Mouse (Mus musculus): Measurements from ENCODE around the gene Tunar. TPM values are rescaled to one million over a fixed set of nuclear protein-coding genes. Genes with fewer than 3 reads are reported as not detected.

Gene Tunar
- polyA plus RNA-seq, 1 experiment: 4.7 TPM

GRCm38 (mm10) chr12:105338256-105338977, 4.7 kb downstream of the Tunar start:
- TF ChIP-seq CTCF (IDR thresholded peaks at IDR 0.05; ENCODE audit: extremely low read depth, insufficient read depth, low read length) (no peak), POLR2A (IDR thresholded peaks at IDR 0.05; ENCODE audit: extremely low read depth, insufficient read depth, low read length) (no peak)
- Histone ChIP-seq H3K4me1 (ENCODE audit: control insufficient read depth, insufficient read depth, low read length) (0 out of 2 replicates have a peak, but pooled peaks cover 2% of the 10 kb centered on the region), H3K4me3 (ENCODE audit: insufficient read depth, low read length) (no peak overlapping the region), H3K27ac (ENCODE audit: insufficient read depth, low read length) (no peak overlapping the region)

GRCm38 (mm10) chr12:105341523-105341922, 7.9 kb downstream of the Tunar start:
- H3K4me3 ChIP-seq (ENCODE audit: insufficient read depth, low read length): no peak overlapping the region
- no peak for TF ChIP-seq CTCF (IDR thresholded peaks at IDR 0.05; ENCODE audit: extremely low read depth, insufficient read depth, low read length)
- TF ChIP-seq POLR2A (IDR thresholded peaks at IDR 0.05; ENCODE audit: extremely low read depth, insufficient read depth, low read length): no peak
- H3K4me1 ChIP-seq (ENCODE audit: control insufficient read depth, insufficient read depth, low read length): 0 out of 2 replicates have a peak, but pooled peaks cover 5% of the 10 kb centered on the region
- H3K27ac ChIP-seq (ENCODE audit: insufficient read depth, low read length): no peak overlapping the region

- Histone ChIP-seq H3K4me3 (ENCODE audit: insufficient read depth, low read length) (no peak overlapping the region), H3K4me1 (ENCODE audit: control insufficient read depth, insufficient read depth, low read length) (0 out of 2 replicates have a peak, but pooled peaks cover 5% of the 10 kb centered on the region), H3K27ac (ENCODE audit: insufficient read depth, low read length) (no peak overlapping the region)
- TF ChIP-seq POLR2A (IDR thresholded peaks at IDR 0.05; ENCODE audit: extremely low read depth, insufficient read depth, low read length): no peak
- TF ChIP-seq CTCF (IDR thresholded peaks at IDR 0.05; ENCODE audit: extremely low read depth, insufficient read depth, low read length): no peak
These were observed 10.8 kb downstream of the Tunar start for GRCm38 (mm10) chr12:105344460-105344859.

- Histone ChIP-seq H3K4me1 (ENCODE audit: control insufficient read depth, insufficient read depth, low read length) (0 out of 2 replicates have a peak, but pooled peaks cover 5% of the 10 kb centered on the region), H3K4me3 (ENCODE audit: insufficient read depth, low read length) (no peak overlapping the region), H3K27ac (ENCODE audit: insufficient read depth, low read length) (no peak overlapping the region)
- TF ChIP-seq CTCF (IDR thresholded peaks at IDR 0.05; ENCODE audit: extremely low read depth, insufficient read depth, low read length) (no peak), POLR2A (IDR thresholded peaks at IDR 0.05; ENCODE audit: extremely low read depth, insufficient read depth, low read length) (no peak)
These were observed 13.2 kb downstream of the Tunar start for GRCm38 (mm10) chr12:105346861-105347260.

- no peak overlapping the region for H3K4me3 ChIP-seq (ENCODE audit: insufficient read depth, low read length)
- H3K27ac ChIP-seq (ENCODE audit: insufficient read depth, low read length): no peak overlapping the region
- no peak for TF ChIP-seq POLR2A (IDR thresholded peaks at IDR 0.05; ENCODE audit: extremely low read depth, insufficient read depth, low read length)
- TF ChIP-seq CTCF (IDR thresholded peaks at IDR 0.05; ENCODE audit: extremely low read depth, insufficient read depth, low read length): no peak
- 0 out of 2 replicates have a peak, but pooled peaks cover 5% of the 10 kb centered on the region for H3K4me1 ChIP-seq (ENCODE audit: control insufficient read depth, insufficient read depth, low read length)
These were observed 13.6 kb downstream of the Tunar start for GRCm38 (mm10) chr12:105347261-105347660.

GRCm38 (mm10) chr12:105354266-105354665, 20.6 kb downstream of the Tunar start:
- Histone ChIP-seq H3K4me3 (ENCODE audit: insufficient read depth, low read length) (no peak overlapping the region), H3K27ac (ENCODE audit: insufficient read depth, low read length) (no peak overlapping the region), H3K4me1 (ENCODE audit: control insufficient read depth, insufficient read depth, low read length) (no peaks in the 10 kb centered on the region)
- TF ChIP-seq POLR2A (IDR thresholded peaks at IDR 0.05; ENCODE audit: extremely low read depth, insufficient read depth, low read length) (no peak), CTCF (IDR thresholded peaks at IDR 0.05; ENCODE audit: extremely low read depth, insufficient read depth, low read length) (no peak)

GRCm38 (mm10) chr12:105354772-105355171, 21.1 kb downstream of the Tunar start:
- no peak overlapping the region for H3K4me3 ChIP-seq (ENCODE audit: insufficient read depth, low read length)
- no peak overlapping the region for H3K27ac ChIP-seq (ENCODE audit: insufficient read depth, low read length)
- no peak for TF ChIP-seq CTCF (IDR thresholded peaks at IDR 0.05; ENCODE audit: extremely low read depth, insufficient read depth, low read length)
- no peak for TF ChIP-seq POLR2A (IDR thresholded peaks at IDR 0.05; ENCODE audit: extremely low read depth, insufficient read depth, low read length)
- no peaks in the 10 kb centered on the region for H3K4me1 ChIP-seq (ENCODE audit: control insufficient read depth, insufficient read depth, low read length)

GRCm38 (mm10) chr12:105356781-105357180, 23.1 kb downstream of the Tunar start:
- TF ChIP-seq CTCF (IDR thresholded peaks at IDR 0.05; ENCODE audit: extremely low read depth, insufficient read depth, low read length) (no peak), POLR2A (IDR thresholded peaks at IDR 0.05; ENCODE audit: extremely low read depth, insufficient read depth, low read length) (no peak)
- H3K27ac ChIP-seq (ENCODE audit: insufficient read depth, low read length): no peak overlapping the region
- H3K4me3 ChIP-seq (ENCODE audit: insufficient read depth, low read length): no peak overlapping the region
- no peaks in the 10 kb centered on the region for H3K4me1 ChIP-seq (ENCODE audit: control insufficient read depth, insufficient read depth, low read length)

- Histone ChIP-seq H3K27ac (ENCODE audit: insufficient read depth, low read length) (no peak overlapping the region), H3K4me1 (ENCODE audit: control insufficient read depth, insufficient read depth, low read length) (no peaks in the 10 kb centered on the region), H3K4me3 (ENCODE audit: insufficient read depth, low read length) (no peak overlapping the region)
- TF ChIP-seq POLR2A (IDR thresholded peaks at IDR 0.05; ENCODE audit: extremely low read depth, insufficient read depth, low read length): no peak
- TF ChIP-seq CTCF (IDR thresholded peaks at IDR 0.05; ENCODE audit: extremely low read depth, insufficient read depth, low read length): no peak
These were observed 30.0 kb downstream of the Tunar start for GRCm38 (mm10) chr12:105363648-105364047.

- H3K4me3 ChIP-seq (ENCODE audit: insufficient read depth, low read length): no peak overlapping the region
- H3K4me1 ChIP-seq (ENCODE audit: control insufficient read depth, insufficient read depth, low read length): no peaks in the 10 kb centered on the region
- H3K27ac ChIP-seq (ENCODE audit: insufficient read depth, low read length): no peak overlapping the region
- TF ChIP-seq CTCF (IDR thresholded peaks at IDR 0.05; ENCODE audit: extremely low read depth, insufficient read depth, low read length) (no peak), POLR2A (IDR thresholded peaks at IDR 0.05; ENCODE audit: extremely low read depth, insufficient read depth, low read length) (no peak)
These were observed 40.9 kb downstream of the Tunar start for GRCm38 (mm10) chr12:105374564-105374963.
